Mouse (Mus musculus) midbrain, embryonic 13.5 days (tissue): ENCODE measurements around the gene Ppwd1. TPM values are rescaled to one million over a fixed set of nuclear protein-coding genes. Genes with fewer than 3 reads are reported as not detected.
"Not testable (repeated sequence)": the region's sequence is repeated elsewhere in the genome, so short reads cannot be mapped to it uniquely, and the experiment has no call there.

Source experiments
- ATAC-seq: fragments of 200-750 bp; cut with Nextera tagmentation; 2 replicates; pipeline ENCODE4 v1.8.0; 2017; ENCODE audit warnings: mild to moderate bottlenecking, moderate TSS enrichment, moderate library complexity
- H3K27ac ChIP-seq: fragments of 300-500 bp; sonication (generic); 2 replicates; pipeline ENCODE4 v1.5.1; 2015; ENCODE audit warnings: inconsistent platforms, mild to moderate bottlenecking, moderate library complexity
- H3K27me3 ChIP-seq: fragments of 300-500 bp; sonication (generic); 2 replicates; pipeline ENCODE4 v1.6.1; 2015; ENCODE audit warnings: mild to moderate bottlenecking, inconsistent platforms
- H3K36me3 ChIP-seq: fragments of 300-500 bp; sonication (generic); 2 replicates; pipeline ENCODE4 v1.6.1; 2015; ENCODE audit warnings: mild to moderate bottlenecking, inconsistent platforms
- H3K4me1 ChIP-seq: fragments of 300-500 bp; sonication (generic); replicated peaks from 2 replicates; pipeline ENCODE4 v1.6.1; 2015; ENCODE audit warnings: inconsistent platforms
- H3K4me2 ChIP-seq: fragments of 300-500 bp; sonication (generic); replicated peaks from 2 replicates; pipeline ENCODE4 v1.6.1; 2015; ENCODE audit warnings: moderate library complexity, mild to moderate bottlenecking, inconsistent platforms
- H3K4me3 ChIP-seq: fragments of 300-500 bp; sonication (generic); replicated peaks from 2 replicates; pipeline ENCODE4 v1.5.1; 2015; ENCODE audit warnings: mild to moderate bottlenecking, inconsistent platforms
- H3K9ac ChIP-seq: fragments of 300-500 bp; sonication (generic); replicated peaks from 2 replicates; pipeline ENCODE4 v1.6.1; 2015; ENCODE audit warnings: mild to moderate bottlenecking, inconsistent platforms
- H3K9me3 ChIP-seq: fragments of 300-500 bp; sonication (generic); 2 replicates; pipeline ENCODE4 v1.6.1; 2016; ENCODE audit warnings: mild to moderate bottlenecking, inconsistent platforms
- WGBS: fragments of 180-500 bp; shearing (Covaris S2); methylation state at CpG from one replicate; pipeline ENCODE4 v1.1.7; 2015; 5-methylcytosine and 5-hydroxymethylcytosine counted together
- polyA plus RNA-seq: library from polyadenylated mRNA; unstranded; fragments of >200 nt; fragmentation: Nextera tagmentation; extraction: Ambion mirVana; gene quantifications from 2 replicates; pipeline ENCODE4 v1.2.1, GENCODE M21; 2015

The Ppwd1 gene
- polyA plus RNA-seq, result 9.1 and 10.1 TPM in 2 replicates

GRCm38 (mm10) chr13:104228384-104229066, at the start of gene Ppwd1, which contains the start of gene Cenpk:
TSS of gene Ppwd1 (minus strand) at chr13:104228843.
TSS of gene Cenpk (plus strand) at chr13:104228611.
- peak; percentile 99 for ATAC-seq

DNA sequence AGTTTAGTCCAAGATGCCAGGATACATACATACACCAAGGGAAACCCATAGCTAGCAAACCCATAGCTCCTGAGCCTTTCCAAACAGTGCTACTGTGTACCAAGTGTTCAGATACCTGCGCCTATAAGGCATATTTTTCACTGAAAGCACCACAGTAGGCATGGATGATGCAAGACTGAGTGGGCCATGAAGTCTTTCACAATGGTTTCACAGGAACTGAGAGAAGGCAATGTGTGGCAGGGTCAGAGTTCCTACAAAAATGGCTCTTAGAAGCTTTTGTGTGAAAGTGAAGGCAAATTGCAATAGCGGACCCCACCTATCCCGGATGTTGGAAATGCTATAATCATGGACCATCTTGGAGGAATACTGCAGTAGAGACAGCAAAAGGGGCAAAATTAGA, 30.4 kb upstream of the Ppwd1 start:
- no peaks in the 10 kb centered on the region for H3K4me1 ChIP-seq
- H3K27ac ChIP-seq, result no peak overlapping the region
- H3K36me3 ChIP-seq, result no peaks in the 10 kb centered on the region
- ATAC-seq, result no peak
- no peak overlapping the region for H3K4me2 ChIP-seq
- WGBS, result 94% methylated on average over 3 of the region's 3 CpGs
- H3K9me3 ChIP-seq, result no peaks in the 10 kb centered on the region
- no peak overlapping the region for H3K9ac ChIP-seq
- no peak overlapping the region for H3K4me3 ChIP-seq
- no peaks in the 10 kb centered on the region for H3K27me3 ChIP-seq

More at GRCm38 (mm10) chr13:104228384-104229066, at the start of gene Ppwd1, which contains the start of gene Cenpk:
- H3K9ac ChIP-seq, result peak within 1 kb of the TSS; percentile 88
- under 1% methylated on average over 55 of the region's 55 CpGs for WGBS
- peaks cover 17% of the 10 kb centered on the region for H3K4me1 ChIP-seq
- peak within 1 kb of the TSS; percentile 92 for H3K27ac ChIP-seq
- no peaks in the 10 kb centered on the region for H3K27me3 ChIP-seq
- H3K36me3 ChIP-seq, result 0 out of 2 replicates have a peak, but pooled peaks cover 2% of the 10 kb centered on the region
- peak within 1 kb of the TSS; percentile 79 for H3K4me3 ChIP-seq
- no peaks in the 10 kb centered on the region for H3K9me3 ChIP-seq
- peak within 1 kb of the TSS; percentile 70 for H3K4me2 ChIP-seq

DNA sequence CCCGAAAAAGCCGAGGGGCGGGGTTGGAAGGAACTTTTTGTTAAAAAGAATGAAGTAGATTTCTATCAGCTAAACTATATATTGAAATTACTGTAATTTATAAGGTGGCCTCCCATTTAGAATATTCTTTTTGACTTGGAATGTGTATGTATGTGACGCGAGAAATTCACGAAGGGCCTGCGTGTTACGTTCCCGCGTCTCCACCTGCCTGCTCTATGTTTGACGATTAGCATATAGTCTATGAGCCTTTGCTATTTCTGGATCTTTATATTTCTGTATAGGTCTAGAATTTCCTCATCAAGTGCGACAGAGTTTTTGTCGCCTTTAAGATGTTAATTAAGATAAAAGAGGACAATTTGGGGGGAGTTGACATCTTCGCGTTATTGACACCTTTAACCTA, 538 bp upstream of the Ppwd1 start:
- no peaks in the 10 kb centered on the region for H3K27me3 ChIP-seq
- peaks cover 17% of the 10 kb centered on the region for H3K4me1 ChIP-seq
- ATAC-seq, result peak; percentile 55
- 7% methylated on average over 15 of the region's 15 CpGs for WGBS
- no peak overlapping the region for H3K27ac ChIP-seq
- H3K4me3 ChIP-seq, result peak overlapping the region; percentile 79
- H3K4me2 ChIP-seq, result peak overlapping the region; percentile 70
- no peaks in the 10 kb centered on the region for H3K9me3 ChIP-seq
- H3K9ac ChIP-seq, result peak overlapping the region; percentile 68
- 0 out of 2 replicates have a peak, but pooled peaks cover 2% of the 10 kb centered on the region for H3K36me3 ChIP-seq

DNA sequence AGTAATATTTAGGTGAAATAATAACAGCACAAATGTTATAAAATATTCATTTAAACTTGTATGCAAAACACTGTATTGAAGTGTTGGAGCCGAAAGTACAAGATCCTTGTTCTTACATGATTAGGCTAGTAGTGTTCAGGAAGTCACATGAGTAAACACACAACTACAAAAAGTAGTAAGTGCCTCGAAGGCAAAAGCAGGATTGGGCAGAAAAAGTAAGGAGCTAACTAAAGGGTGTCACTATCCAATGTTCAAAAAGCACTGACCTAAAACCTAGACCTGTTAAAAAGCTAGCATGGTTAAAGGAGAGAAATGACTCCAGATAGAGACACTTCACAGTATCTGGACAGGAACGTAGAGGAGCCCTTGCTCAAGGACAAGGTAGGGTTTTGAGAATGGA, 1.2 kb downstream of the Ppwd1 start:
- Histone ChIP-seq H3K4me1 (peaks cover 17% of the 10 kb centered on the region), H3K4me3 (peak overlapping the region; percentile 79), H3K27ac (no peak overlapping the region), H3K36me3 (0 out of 2 replicates have a peak, but pooled peaks cover 2% of the 10 kb centered on the region), H3K27me3 (no peaks in the 10 kb centered on the region), H3K4me2 (peak overlapping the region; percentile 62), H3K9ac (peak overlapping the region; percentile 46; the same call in 1 of the 2 replicates), H3K9me3 (no peaks in the 10 kb centered on the region)
- ATAC-seq, result no peak
- WGBS, result 73% methylated on average over 3 of the region's 3 CpGs

GRCm38 (mm10) chr13:104204313-104204712, 24.3 kb downstream of the Ppwd1 start:
- H3K4me1 ChIP-seq, result no peaks in the 10 kb centered on the region
- H3K36me3 ChIP-seq, result peaks cover 28% of the 10 kb centered on the region
- H3K4me2 ChIP-seq, result no peak overlapping the region
- H3K27ac ChIP-seq, result no peak overlapping the region
- H3K9ac ChIP-seq, result no peak overlapping the region
- H3K4me3 ChIP-seq, result no peak overlapping the region
- H3K9me3 ChIP-seq, result no peaks in the 10 kb centered on the region
- WGBS, result 67% methylated on average over 1 of the region's 1 CpGs
- no peak for ATAC-seq
- no peaks in the 10 kb centered on the region for H3K27me3 ChIP-seq

DNA sequence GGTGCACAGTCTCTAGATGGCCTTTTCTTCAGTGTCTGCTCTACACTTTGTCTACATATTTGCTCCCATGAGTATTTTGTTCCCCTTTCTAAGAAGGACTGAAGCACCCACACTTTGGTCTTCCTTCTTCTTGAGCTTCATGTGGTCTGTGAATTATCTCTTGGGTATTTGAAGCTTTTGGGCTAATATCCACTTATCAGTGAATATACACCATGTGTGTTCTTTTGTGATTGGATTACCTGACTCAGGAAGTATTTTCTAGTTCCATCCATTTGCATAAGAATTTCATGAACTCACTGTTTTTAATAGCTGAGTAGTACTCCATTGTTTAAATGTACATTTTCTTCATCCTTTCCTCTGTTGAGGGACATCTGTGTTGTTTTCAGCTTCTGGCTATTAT, 32.8 kb downstream of the Ppwd1 start:
- peaks cover 46% of the 10 kb centered on the region for H3K36me3 ChIP-seq
- H3K27me3 ChIP-seq, H3K9ac ChIP-seq, H3K4me2 ChIP-seq, H3K27ac ChIP-seq, H3K4me3 ChIP-seq, ATAC-seq, H3K9me3 ChIP-seq, H3K4me1 ChIP-seq: not testable (repeated sequence)

DNA sequence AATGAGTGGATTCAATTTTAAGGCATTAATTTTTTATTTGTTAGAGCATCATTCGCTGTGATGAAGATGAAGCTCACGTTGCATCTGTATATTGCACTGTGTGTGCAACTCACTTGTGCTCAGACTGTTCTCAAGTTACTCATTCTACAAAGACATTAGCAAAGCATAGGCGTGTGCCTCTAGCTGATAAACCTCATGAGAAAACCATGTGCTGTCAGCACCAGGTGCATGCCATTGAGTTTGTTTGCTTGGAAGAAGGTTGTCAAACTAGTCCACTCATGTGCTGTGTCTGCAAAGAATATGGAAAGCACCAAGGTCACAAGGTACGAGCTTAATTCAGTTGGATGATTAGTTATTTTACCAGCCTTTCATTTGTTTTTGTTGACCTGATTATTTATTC, 41.3 kb downstream of the Ppwd1 start:
- no peak overlapping the region for H3K27ac ChIP-seq
- no peak overlapping the region for H3K9ac ChIP-seq
- ATAC-seq, result no peak
- 95% methylated on average over 4 of the region's 4 CpGs for WGBS
- H3K36me3 ChIP-seq, result peaks cover 33% of the 10 kb centered on the region
- no peak overlapping the region for H3K4me2 ChIP-seq
- H3K9me3 ChIP-seq, result no peaks in the 10 kb centered on the region
- no peak overlapping the region for H3K4me3 ChIP-seq
- no peaks in the 10 kb centered on the region for H3K27me3 ChIP-seq
- H3K4me1 ChIP-seq, result no peaks in the 10 kb centered on the region

GRCm38 (mm10) chr13:104179176-104179888, 49.3 kb downstream of the Ppwd1 start:
- H3K4me2 ChIP-seq, result peak overlapping the region; percentile 88
- no peaks in the 10 kb centered on the region for H3K9me3 ChIP-seq
- ATAC-seq, result no peak
- peak overlapping the region; percentile 92 for H3K4me3 ChIP-seq
- H3K4me1 ChIP-seq, result peaks cover 19% of the 10 kb centered on the region
- no peaks in the 10 kb centered on the region for H3K27me3 ChIP-seq
- peaks cover 20% of the 10 kb centered on the region for H3K36me3 ChIP-seq
- 21% methylated on average over 13 of the region's 13 CpGs for WGBS
- H3K9ac ChIP-seq, result peak overlapping the region; percentile 94
- no peak overlapping the region for H3K27ac ChIP-seq

DNA sequence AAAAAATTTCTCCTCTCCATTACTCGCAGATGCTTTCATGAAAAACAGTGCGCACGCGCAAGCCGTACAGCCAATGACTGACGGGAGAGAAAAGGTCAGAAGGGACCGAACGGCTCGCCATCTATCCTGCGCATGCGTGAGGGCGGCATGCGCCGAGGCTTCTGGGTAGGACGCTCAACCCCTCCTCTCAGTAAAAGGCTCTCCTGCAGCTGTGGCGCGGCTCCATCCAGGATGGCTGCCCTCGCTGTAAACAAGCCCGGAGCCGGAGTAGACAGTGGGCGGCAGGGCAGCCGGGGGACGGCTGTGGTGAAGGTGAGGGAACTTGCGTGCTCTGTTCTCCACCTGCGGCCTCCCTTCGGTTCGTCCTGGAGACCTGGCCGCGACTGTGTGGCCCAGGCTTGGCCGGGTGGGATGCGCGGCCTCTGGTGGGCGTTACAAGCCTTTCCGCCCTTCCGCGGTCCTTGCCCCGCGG, 50.0 kb downstream of the Ppwd1 start, which contains the start of gene Trim23:
Gene Trim23, plus strand, starts transcription at position 148 of the 472 bp plus-strand sequence.
- peaks cover 19% of the 10 kb centered on the region for H3K4me1 ChIP-seq
- peak within 1 kb of the TSS; percentile 84 for H3K27ac ChIP-seq
- under 1% methylated on average over 38 of the region's 38 CpGs for WGBS
- H3K9me3 ChIP-seq, result no peaks in the 10 kb centered on the region
- peak; percentile 99 for ATAC-seq
- H3K9ac ChIP-seq, result peak within 1 kb of the TSS; percentile 94
- peaks cover 19% of the 10 kb centered on the region for H3K36me3 ChIP-seq
- peak within 1 kb of the TSS; percentile 88 for H3K4me2 ChIP-seq
- H3K27me3 ChIP-seq, result no peaks in the 10 kb centered on the region
- peak within 1 kb of the TSS; percentile 92 for H3K4me3 ChIP-seq

DNA sequence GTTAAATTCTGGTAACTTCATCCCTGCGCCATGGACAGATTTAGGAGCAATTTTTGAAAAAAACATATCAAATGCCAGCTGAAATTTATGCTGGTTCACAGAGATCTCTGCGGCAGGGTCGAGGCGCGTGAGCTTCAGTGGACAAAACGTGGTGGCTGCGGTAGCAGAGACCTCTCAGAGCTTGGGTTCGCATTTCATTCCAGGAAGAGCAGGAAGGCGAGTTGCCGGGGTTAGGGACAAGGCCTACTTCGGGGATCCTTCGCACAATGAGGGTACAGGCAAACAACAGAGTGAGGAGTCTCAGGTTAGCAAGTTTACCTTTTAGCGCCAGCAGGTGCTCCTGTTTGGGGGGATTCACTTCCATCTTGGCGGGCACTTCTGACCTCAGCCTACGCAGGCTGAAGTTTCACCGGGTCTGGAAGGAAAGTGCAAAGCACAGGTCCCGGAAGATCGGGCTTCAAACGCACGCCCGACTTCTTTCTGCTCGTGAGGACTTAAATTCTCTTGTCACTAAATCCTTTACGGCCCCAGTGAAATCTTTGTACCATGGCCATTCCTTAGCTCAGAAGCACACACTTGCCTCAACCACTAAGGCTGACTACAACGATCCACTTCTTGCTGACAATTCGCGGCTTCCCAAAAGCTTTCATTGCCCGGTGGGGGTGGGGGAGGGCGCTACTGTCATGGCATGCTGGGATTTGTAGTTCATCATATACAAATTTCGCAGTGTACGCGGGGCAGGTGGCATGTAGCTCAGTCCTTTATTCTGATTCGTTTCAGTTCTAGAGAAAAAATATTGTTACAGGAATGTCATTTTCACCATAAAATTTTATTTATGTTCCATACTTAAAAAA, 50.6 kb downstream of the Ppwd1 start, which contains the start of gene Trappc13:
Gene Trappc13, minus strand, starts transcription at position 674 of the 854 bp plus-strand sequence.
- ATAC-seq, result peak; percentile 95
- Histone ChIP-seq H3K27ac (peak within 1 kb of the TSS; percentile 84), H3K9ac (peak within 1 kb of the TSS; percentile 94), H3K4me1 (peaks cover 19% of the 10 kb centered on the region), H3K27me3 (no peaks in the 10 kb centered on the region), H3K4me3 (peak within 1 kb of the TSS; percentile 92), H3K4me2 (peak within 1 kb of the TSS; percentile 88), H3K9me3 (no peaks in the 10 kb centered on the region), H3K36me3 (peaks cover 19% of the 10 kb centered on the region)
- WGBS, result 1% methylated on average over 32 of the region's 32 CpGs

DNA sequence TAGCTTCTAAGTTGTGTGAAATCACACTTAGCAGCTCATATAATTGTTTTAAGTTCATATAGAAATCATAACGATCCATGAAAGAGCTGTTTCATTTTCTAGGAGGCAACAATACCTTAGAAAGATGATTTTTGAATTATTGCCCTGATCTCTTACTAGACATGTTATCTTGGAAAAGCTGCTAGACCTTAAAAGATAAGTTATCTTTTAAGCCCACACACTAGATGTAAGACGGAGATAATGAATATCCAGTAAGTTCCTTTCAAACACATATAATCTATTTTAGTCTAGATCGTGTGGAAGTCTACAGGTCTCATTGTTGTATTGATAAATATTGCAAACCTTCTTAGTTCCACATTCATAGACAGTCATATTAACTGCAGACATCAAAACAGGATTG, 51.8 kb downstream of the Ppwd1 start:
- Histone ChIP-seq H3K4me1 (peaks cover 19% of the 10 kb centered on the region), H3K27me3 (no peaks in the 10 kb centered on the region), H3K36me3 (peaks cover 15% of the 10 kb centered on the region), H3K4me2 (peak overlapping the region; percentile 55), H3K4me3 (peak overlapping the region; percentile 32), H3K9ac (peak overlapping the region; percentile 63), H3K9me3 (no peaks in the 10 kb centered on the region), H3K27ac (no peak overlapping the region)
- ATAC-seq, result no peak
- WGBS, result 83% methylated on average over 3 of the region's 3 CpGs
